Mouse (Mus musculus) limb, embryonic 14.5 days (tissue): ENCODE results near the gene Ltb. TPM values are rescaled to one million over a fixed set of nuclear protein-coding genes. Genes with fewer than 3 reads are reported as not detected.
A peak's percentile ranks its signal among the peaks of the same experiment; 100 is the strongest.

ENCODE experiments used
- ATAC-seq: fragments of 200-750 bp; cut with Nextera tagmentation; 2 replicates; pipeline ENCODE4 v1.8.0; 2017; ENCODE audit warnings: low read depth, moderate number of reproducible peaks, moderate TSS enrichment; ENCODE audit not compliant: low FRiP score
- DNase-seq: peaks from one replicate; pipeline ENCODE4 v3.0.0-alpha.2; 2015; ENCODE audit warnings: low spot score
- H3K27ac ChIP-seq: fragments of 300-500 bp; sonication (generic); replicated peaks from 2 replicates; pipeline ENCODE4 v1.5.1; 2014; ENCODE audit warnings: low read depth, mild to moderate bottlenecking, low read length, moderate library complexity, mixed read lengths
- H3K27me3 ChIP-seq: fragments of 300-500 bp; sonication (generic); 2 replicates; pipeline ENCODE4 v1.6.1; 2014; ENCODE audit warnings: low read length, mixed read lengths; ENCODE audit not compliant: control insufficient read depth, insufficient read depth
- H3K36me3 ChIP-seq: fragments of 300-500 bp; sonication (generic); 2 replicates; pipeline ENCODE4 v1.6.1; 2014; ENCODE audit warnings: mild to moderate bottlenecking, low read length, moderate library complexity, mixed read lengths; ENCODE audit not compliant: control insufficient read depth, insufficient read depth
- H3K4me1 ChIP-seq: fragments of 300-500 bp; sonication (generic); 2 replicates; pipeline ENCODE4 v1.6.1; 2014; ENCODE audit warnings: antibody characterized with exemption, low read length, mixed read lengths; ENCODE audit not compliant: control insufficient read depth, insufficient read depth
- H3K4me2 ChIP-seq: fragments of 300-500 bp; sonication (generic); replicated peaks from 2 replicates; pipeline ENCODE4 v1.6.1; 2014; ENCODE audit warnings: low read depth, mild to moderate bottlenecking, low read length, moderate library complexity; ENCODE audit not compliant: severe bottlenecking
- H3K4me3 ChIP-seq: fragments of 300-500 bp; sonication (generic); replicated peaks from 2 replicates; pipeline ENCODE4 v1.5.1; 2014; ENCODE audit warnings: low read length
- H3K9ac ChIP-seq: fragments of 300-500 bp; sonication (generic); 2 replicates; pipeline ENCODE4 v1.6.1; 2014; ENCODE audit warnings: mild to moderate bottlenecking, low read depth, low read length, moderate library complexity; ENCODE audit not compliant: severe bottlenecking
- H3K9me3 ChIP-seq: fragments of 300-500 bp; sonication (generic); 2 replicates; pipeline ENCODE4 v1.6.1; 2016; ENCODE audit warnings: low read length; ENCODE audit not compliant: control insufficient read depth
- POLR2A ChIP-seq: fragments of 200-500 bp; IDR thresholded peaks from 2 replicates; pipeline ENCODE4 v1.8.0; 2012; ENCODE audit warnings: inconsistent platforms, mild to moderate bottlenecking, moderate library complexity, borderline replicate concordance; ENCODE audit not compliant: insufficient read depth, insufficient read length; ENCODE audit errors: extremely low read depth
- WGBS: fragments of 180-500 bp; shearing (Covaris S2); extraction: QIAGEN DNeasy Blood & Tissue Kit; methylation state at CpG from one replicate; pipeline ENCODE4 v1.1.7; 2014; 5-methylcytosine and 5-hydroxymethylcytosine counted together
- polyA plus RNA-seq, 2 experiments: library from polyadenylated mRNA; depleted of rRNA in 1 of 2; stranded (reverse) in 1 of 2; unstranded in 1 of 2; fragments of >200 nt; fragmentation: Nextera tagmentation in 1 of 2; extraction: Ambion mirVana in 1 of 2; gene quantifications; 2 replicates each; pipeline versions ENCODE4 v1.2.1 to v1.2.3; 2012 to 2014

Gene Ltb
- polyA plus RNA-seq, 2 experiments: 1.1 to 1.7 TPM

- Histone ChIP-seq H3K4me2 (peak overlapping the region; percentile 91), H3K27ac (peak overlapping the region; percentile 94), H3K9ac (peak overlapping the region; percentile 84), H3K36me3 (peaks cover 26% of the 10 kb centered on the region), H3K4me3 (peak overlapping the region; percentile 62), H3K4me1 (peaks cover 23% of the 10 kb centered on the region), H3K27me3 (no peaks in the 10 kb centered on the region), H3K9me3 (no peaks in the 10 kb centered on the region)
- ATAC-seq (no peak), DNase-seq (peak; percentile 26)
- TF ChIP-seq POLR2A: 0 out of 2 replicates have a peak, but pooled peaks have one; percentile 41
- 13% methylated on average over 31 of the region's 31 CpGs for WGBS
Measured at GRCm38 (mm10) chr17:35234903-35235302, 40.7 kb downstream of the Ltb start.

DNA sequence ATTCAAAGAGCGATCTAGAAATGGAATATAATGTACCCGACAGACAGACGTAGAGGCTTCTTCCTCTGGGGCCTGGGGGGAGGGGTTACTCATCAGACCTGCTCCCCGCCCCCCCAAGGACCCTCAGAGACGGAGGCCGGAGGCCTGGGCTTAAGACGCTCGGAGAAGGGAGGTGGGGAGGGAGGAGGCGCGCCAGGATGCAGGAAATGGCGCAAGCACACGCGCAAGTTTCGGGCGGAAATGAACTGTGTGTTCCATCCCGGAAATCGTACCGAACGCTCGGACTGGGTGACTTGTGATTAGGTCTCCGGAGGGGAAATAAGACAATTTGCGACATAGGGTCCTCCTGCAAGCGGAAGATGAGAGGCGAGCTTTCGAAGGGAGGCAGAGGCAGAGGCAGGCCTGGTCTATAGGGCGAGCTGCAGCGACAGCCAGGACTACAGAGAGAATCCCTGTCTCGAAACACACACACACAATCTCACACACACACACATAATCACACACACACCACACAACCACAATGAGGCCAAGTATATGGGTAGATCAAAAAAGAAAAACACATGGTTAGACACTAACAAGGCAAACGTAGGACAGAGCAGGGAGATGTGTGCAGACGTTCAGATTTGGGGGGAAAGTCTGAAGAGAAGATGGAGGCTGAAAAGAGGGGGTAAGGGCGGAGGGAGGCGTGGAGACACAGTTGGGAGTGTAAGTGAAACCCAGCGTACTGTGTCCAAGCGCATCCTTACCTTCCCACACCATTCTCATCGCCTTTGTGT lies 41.6 kb downstream of the Ltb start, which contains the start of gene Nfkbil1:
Nfkbil1 (minus strand) TSS at position 179 of the 776 bp plus-strand sequence.
- WGBS: under 1% methylated on average over 35 of the region's 35 CpGs
- Histone ChIP-seq H3K36me3 (peaks cover 18% of the 10 kb centered on the region; the same call in 1 of the 2 replicates), H3K27ac (peak within 1 kb of the TSS; percentile 94), H3K9ac (peak within 1 kb of the TSS; percentile 84), H3K4me1 (peaks cover 27% of the 10 kb centered on the region), H3K27me3 (no peaks in the 10 kb centered on the region), H3K4me2 (peak within 1 kb of the TSS; percentile 91), H3K9me3 (no peaks in the 10 kb centered on the region), H3K4me3 (peak within 1 kb of the TSS; percentile 62)
- DNase-seq (peak; percentile 93), ATAC-seq (peak; percentile 84)
- 0 out of 2 replicates have a peak, but pooled peaks have one; percentile 44 for TF ChIP-seq POLR2A

GRCm38 (mm10) chr17:35236390-35236746 lies 42.1 kb downstream of the Ltb start:
- Histone ChIP-seq H3K9ac (peak overlapping the region; percentile 84; the same call in 1 of the 2 replicates), H3K9me3 (no peaks in the 10 kb centered on the region), H3K27me3 (no peaks in the 10 kb centered on the region), H3K4me2 (peak overlapping the region; percentile 91), H3K27ac (peak overlapping the region; percentile 94; the same call in 1 of the 2 replicates), H3K4me3 (peak overlapping the region; percentile 62), H3K36me3 (peaks cover 12% of the 10 kb centered on the region; the same call in 1 of the 2 replicates), H3K4me1 (peaks cover 29% of the 10 kb centered on the region)
- no peak for TF ChIP-seq POLR2A
- DNase-seq: peak; percentile 88
- ATAC-seq: peak; percentile 42
- WGBS: under 1% methylated on average over 18 of the region's 18 CpGs

DNA sequence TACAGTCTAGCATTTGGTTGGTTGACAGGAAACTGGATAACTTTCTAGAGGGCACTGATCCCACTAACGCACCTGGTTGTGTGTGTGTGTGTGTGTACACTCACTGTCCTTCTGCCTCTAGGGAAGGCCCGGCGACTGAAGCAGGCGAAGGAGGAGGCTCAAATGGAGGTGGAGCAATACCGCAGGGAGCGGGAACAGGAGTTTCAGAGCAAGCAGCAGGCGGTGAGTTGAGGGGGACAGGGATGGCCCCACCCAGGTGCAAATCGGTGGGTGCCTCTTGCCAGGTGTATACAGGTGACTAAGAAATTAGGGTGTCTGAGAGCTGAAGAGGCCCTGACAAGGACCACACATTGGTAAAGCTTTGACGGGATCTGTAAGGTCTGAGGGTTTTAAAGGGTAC lies 42.8 kb downstream of the Ltb start:
- peaks cover 11% of the 10 kb centered on the region; the same call in 1 of the 2 replicates for H3K36me3 ChIP-seq
- peak overlapping the region; percentile 91; the same call in 1 of the 2 replicates for H3K4me2 ChIP-seq
- H3K27ac ChIP-seq: no peak overlapping the region
- no peak overlapping the region for H3K4me3 ChIP-seq
- no peak for TF ChIP-seq POLR2A
- no peaks in the 10 kb centered on the region for H3K27me3 ChIP-seq
- no peaks in the 10 kb centered on the region for H3K9me3 ChIP-seq
- ATAC-seq (no peak), DNase-seq (no peak)
- H3K9ac ChIP-seq: no peak overlapping the region
- WGBS: 76% methylated on average over 9 of the region's 9 CpGs
- H3K4me1 ChIP-seq: peaks cover 27% of the 10 kb centered on the region

GRCm38 (mm10) chr17:35237504-35237903 lies 43.3 kb downstream of the Ltb start:
- ATAC-seq (no peak), DNase-seq (no peak)
- Histone ChIP-seq H3K27me3 (no peaks in the 10 kb centered on the region), H3K36me3 (peaks cover 6% of the 10 kb centered on the region; the same call in 1 of the 2 replicates), H3K9ac (no peak overlapping the region), H3K27ac (no peak overlapping the region), H3K4me1 (peaks cover 27% of the 10 kb centered on the region), H3K4me2 (no peak overlapping the region), H3K4me3 (no peak overlapping the region), H3K9me3 (no peaks in the 10 kb centered on the region)
- TF ChIP-seq POLR2A: no peak
- 83% methylated on average over 12 of the region's 12 CpGs for WGBS
